Mouse (Mus musculus): ENCODE measurements around the gene Doc2a.

GRCm38 (mm10) chr7:126799468-126800268 is 47.5 kb upstream of the Doc2a start:
- TF ChIP-seq CTCF (IDR thresholded peaks at IDR 0.05; ENCODE audit: low read depth) = peak; percentile 71
- TF ChIP-seq EP300 (IDR thresholded peaks at IDR 0.05; ENCODE audit: low read depth) = no peak

All from liver, embryonic 14.5 days (tissue).